Mouse (Mus musculus) liver, adult 2 months (tissue): ENCODE measurements around the gene Hoxc9.

Experiments
- CTCF ChIP-seq: fragments of 200-500 bp; IDR thresholded peaks from 2 replicates; pipeline ENCODE4 v1.5.1; 2011; ENCODE audit warnings: low read depth, low read length, control low read depth
- POLR2A ChIP-seq: fragments of 200-500 bp; IDR thresholded peaks from 2 replicates; pipeline ENCODE4 v1.6.1; 2011; ENCODE audit warnings: low read length, control low read depth; ENCODE audit not compliant: insufficient read depth; ENCODE audit errors: extremely low read depth

GRCm38 (mm10) chr15:102978615-102979515, 2.6 kb downstream of the Hoxc9 start:
- TF ChIP-seq POLR2A (no peak), CTCF (no peak)
